Mouse (Mus musculus) monocyte, adult 59 days (primary cell): ENCODE results near the gene Olfr170. TPM values are rescaled to one million over a fixed set of nuclear protein-coding genes. Genes with fewer than 3 reads are reported as not detected.

Source experiments
- total RNA-seq, 2 experiments: library from RNA; stranded (reverse); gene quantifications; one replicate each; pipeline ENCODE4 v1.2.4; 2023

The Olfr170 gene
- not detected for total RNA-seq

DNA sequence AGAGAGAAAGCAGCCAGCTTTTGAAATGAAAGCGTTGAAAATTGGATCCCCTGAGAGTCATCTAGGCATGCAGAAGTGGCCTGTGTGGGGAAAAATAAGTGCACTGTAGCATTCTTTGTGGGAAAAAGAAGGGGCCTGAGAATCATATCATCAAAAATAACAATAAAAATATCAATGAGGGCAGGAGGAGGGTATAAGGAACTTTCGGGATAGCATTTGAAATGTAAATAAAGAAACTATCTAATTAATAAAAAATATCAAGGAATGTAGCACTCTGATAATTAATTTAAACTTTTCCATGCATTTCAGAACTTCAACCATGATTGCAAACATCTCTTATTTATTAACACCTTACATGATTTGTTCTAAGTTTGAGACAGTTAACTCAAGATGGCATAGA is at the start of gene Olfr170:
TSS of gene Olfr170 (minus strand) at position 101 of the 400 bp plus-strand sequence.

DNA sequence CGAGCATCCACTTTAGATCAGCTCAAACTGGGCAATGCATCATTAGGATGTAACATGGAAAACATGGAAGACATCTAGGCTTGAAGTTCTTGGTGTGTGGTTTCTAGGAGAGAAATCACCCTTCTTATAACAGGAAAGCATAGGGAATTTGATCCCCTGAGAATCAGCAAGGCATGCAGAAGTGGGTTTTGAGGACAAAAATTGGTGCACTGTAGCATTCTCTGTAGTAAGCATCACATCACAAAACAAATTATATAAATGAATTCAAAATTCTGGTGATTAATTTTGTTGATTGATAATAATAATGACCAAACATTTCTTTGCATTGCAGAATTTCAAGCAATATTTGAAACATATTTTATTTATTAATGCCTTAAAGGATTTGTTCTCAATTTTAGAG is 18.1 kb upstream of the Olfr170 start, which contains the start of gene Olfr171:
TSS of gene Olfr171 (minus strand) at position 101 of the 400 bp plus-strand sequence.

DNA sequence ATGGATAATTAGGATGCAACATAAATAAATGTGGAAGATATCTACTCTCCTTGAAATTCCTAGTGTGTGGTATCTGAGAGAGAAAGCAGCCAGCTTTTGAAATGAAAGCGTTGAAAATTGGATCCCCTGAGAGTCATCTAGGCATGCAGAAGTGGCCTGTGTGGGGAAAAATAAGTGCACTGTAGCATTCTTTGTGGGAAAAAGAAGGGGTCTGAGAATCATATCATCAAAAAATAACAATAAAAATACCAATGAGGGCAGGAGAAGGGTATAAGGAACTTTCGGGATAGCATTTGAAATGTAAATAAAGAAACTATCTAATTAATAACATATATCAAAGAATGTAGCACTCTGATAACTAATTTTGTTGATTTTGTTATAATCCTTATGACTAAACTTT is 40.0 kb downstream of the Olfr170 start, which contains the start of gene Olfr169:
TSS of gene Olfr169 (minus strand) at position 101 of the 400 bp plus-strand sequence.

Other genes starting within 250 kb of the Olfr170 start
- not detected for gene Olfr165, start 188.7 kb downstream of the Olfr170 start, total RNA-seq
- not detected for gene Olfr166, start 128.2 kb downstream of the Olfr170 start, total RNA-seq
- gene Olfr167, start 89.6 kb downstream of the Olfr170 start, total RNA-seq = not detected
- not detected for gene Olfr168, start 76.3 kb downstream of the Olfr170 start, total RNA-seq
- gene Olfr169, start 40.1 kb downstream of the Olfr170 start, total RNA-seq = not detected
- not detected for gene Olfr171, start 18.0 kb upstream of the Olfr170 start, total RNA-seq
- gene Lamp3, start 94.5 kb upstream of the Olfr170 start, total RNA-seq = not detected
- 1 to 10 TPM; 3.3 to 3.4 TPM for gene B3gnt5, start 148.3 kb upstream of the Olfr170 start, total RNA-seq